Mouse (Mus musculus): ENCODE measurements at regions not wholly inside any gene's neighbourhood (a gene's known extent, or its start where the extent isn't known, plus 50 kb on each side); places are given as distances from the start of the nearest gene placed in this dataset.

- TF ChIP-seq CTCF (IDR thresholded peaks at IDR 0.05; ENCODE audit: extremely low read depth, insufficient read length, insufficient replicate concordance, low read depth, low read length) (no peak), POLR2A (IDR thresholded peaks at IDR 0.05; ENCODE audit: low read depth, low read length) (no peak)
These were observed 132.1 kb upstream of the Shb start for GRCm38 (mm10) chr4:45664372-45664771.
